Mouse (Mus musculus): ENCODE results near the gene 4930544D05Rik. TPM values are rescaled to one million over a fixed set of nuclear protein-coding genes. Genes with fewer than 3 reads are reported as not detected.

4930544D05Rik gene
- not detected in 2 replicates for polyA plus RNA-seq (2012; rRNA removed)

GRCm38 (mm10) chr11:70615516-70616093 is at the start of gene 4930544D05Rik:
Gene 4930544D05Rik, plus strand, starts transcription at chr11:70615848.

GRCm38 (mm10) chr11:70619101-70619500 is 3.5 kb downstream of the 4930544D05Rik start, which contains the start of gene Chrne:
Gene Chrne, minus strand, starts transcription at chr11:70619216.

GRCm38 (mm10) chr11:70638714-70639278 is 23.1 kb downstream of the 4930544D05Rik start, which contains the start of gene Gp1ba:
Gene Gp1ba, plus strand, starts transcription at chr11:70639122.

GRCm38 (mm10) chr11:70646691-70647650 is 31.3 kb downstream of the 4930544D05Rik start, which contains the start of the genes Rnf167 and Slc25a11:
Gene Rnf167, plus strand, starts transcription at chr11:70647235.
Gene Slc25a11, minus strand, starts transcription at chr11:70647479.

GRCm38 (mm10) chr11:70654198-70654922 is 38.7 kb downstream of the 4930544D05Rik start, which contains the start of gene Pfn1:
Gene Pfn1, minus strand, starts transcription at chr11:70654644.

GRCm38 (mm10) chr11:70656964-70657363 is 41.3 kb downstream of the 4930544D05Rik start, which contains the start of gene Eno3:
Gene Eno3, plus strand, starts transcription at chr11:70657202.

Other genes with a start within 250 kb of the 4930544D05Rik start
- 34.7 and 45.0 TPM in 2 replicates for gene Pelp1, start 205.8 kb upstream of the 4930544D05Rik start, polyA plus RNA-seq (2012; rRNA removed)
- 49.1 and 64.2 TPM in 2 replicates for gene Arrb2, start 183.2 kb upstream of the 4930544D05Rik start, polyA plus RNA-seq (2012; rRNA removed)
- gene Med11, start 163.9 kb upstream of the 4930544D05Rik start, polyA plus RNA-seq (2012; rRNA removed), result 37.6 and 48.2 TPM in 2 replicates
- 0.47 and 0.52 TPM in 2 replicates for gene Zmynd15, start 156.4 kb upstream of the 4930544D05Rik start, polyA plus RNA-seq (2012; rRNA removed)
- gene Cxcl16, start 155.9 kb upstream of the 4930544D05Rik start, polyA plus RNA-seq (2012; rRNA removed), result 1.7 and 2.2 TPM in 2 replicates
- gene Tm4sf5, start 110.6 kb upstream of the 4930544D05Rik start, polyA plus RNA-seq (2012; rRNA removed), result 1.2 and 1.3 TPM in 2 replicates
- 0.22 and 0.30 TPM in 2 replicates for gene Vmo1, start 101.2 kb upstream of the 4930544D05Rik start, polyA plus RNA-seq (2012; rRNA removed)
- 0.25 and 0.60 TPM in 2 replicates for gene Gltpd2, start 96.7 kb upstream of the 4930544D05Rik start, polyA plus RNA-seq (2012; rRNA removed)
- 450 and 522 TPM in 2 replicates for gene Psmb6, start 90.5 kb upstream of the 4930544D05Rik start, polyA plus RNA-seq (2012; rRNA removed)
- not detected in 2 replicates for gene Gm40193, start 82.9 kb upstream of the 4930544D05Rik start, polyA plus RNA-seq (2012; rRNA removed)
- 7.3 and 9.7 TPM in 2 replicates for gene Pld2, start 75.8 kb upstream of the 4930544D05Rik start, polyA plus RNA-seq (2012; rRNA removed)
- 51.8 and 75.5 TPM in 2 replicates for gene Mink1, start 53.0 kb upstream of the 4930544D05Rik start, polyA plus RNA-seq (2012; rRNA removed)
- gene Chrne, start 3.4 kb downstream of the 4930544D05Rik start, polyA plus RNA-seq (2012; rRNA removed), result not detected in 2 replicates
- 0.71 and 1.1 TPM in 2 replicates for gene Gp1ba, start 23.3 kb downstream of the 4930544D05Rik start, polyA plus RNA-seq (2012; rRNA removed)
- 65.1 and 75.1 TPM in 2 replicates for gene Rnf167, start 31.4 kb downstream of the 4930544D05Rik start, polyA plus RNA-seq (2012; rRNA removed)
- 97.5 and 110 TPM in 2 replicates for gene Slc25a11, start 31.6 kb downstream of the 4930544D05Rik start, polyA plus RNA-seq (2012; rRNA removed)
- 596 and 833 TPM in 2 replicates for gene Pfn1, start 38.8 kb downstream of the 4930544D05Rik start, polyA plus RNA-seq (2012; rRNA removed)
- gene Eno3, start 41.4 kb downstream of the 4930544D05Rik start, polyA plus RNA-seq (2012; rRNA removed), result 31.1 and 40.7 TPM in 2 replicates
- 113 and 176 TPM in 2 replicates for gene Spag7, start 53.6 kb downstream of the 4930544D05Rik start, polyA plus RNA-seq (2012; rRNA removed)
- gene Camta2, start 72.3 kb downstream of the 4930544D05Rik start, polyA plus RNA-seq (2012; rRNA removed), result 12.3 TPM in 2 replicates
- 0.44 and 1.1 TPM in 2 replicates for gene Inca1, start 84.3 kb downstream of the 4930544D05Rik start, polyA plus RNA-seq (2012; rRNA removed)
- 28.3 and 36.8 TPM in 2 replicates for gene Kif1c, start 84.7 kb downstream of the 4930544D05Rik start, polyA plus RNA-seq (2012; rRNA removed)
- gene Zfp3, start 148.4 kb downstream of the 4930544D05Rik start, polyA plus RNA-seq (2012; rRNA removed), result 4.8 and 5.2 TPM in 2 replicates
- 0.05 TPM in 1 of 2 replicates, not detected in the other for gene Scimp, start 196.7 kb downstream of the 4930544D05Rik start, polyA plus RNA-seq (2012; rRNA removed)
- 19.7 and 22.9 TPM in 2 replicates for gene Rabep1, start 228.9 kb downstream of the 4930544D05Rik start, polyA plus RNA-seq (2012; rRNA removed)

Measured in central nervous system, embryonic 11.5 days (tissue).